Mouse (Mus musculus) T-helper 2 cell (primary cell): Measurements from ENCODE around the gene Dab1.

Experiments
- in situ Hi-C: fragments of 300-600 bp; cut with MboI, MseI; formaldehyde crosslinking; loops from one replicate; pipeline ENCODE4 v1.15.1; 2025; ENCODE audit warnings: high pct_unique_total_duplicates

The Dab1 gene

GRCm38 (mm10) chr4:104106299-104106698 lies 487.1 kb downstream of the Dab1 start:
- in situ Hi-C loops: no loop called here

GRCm38 (mm10) chr4:104111614-104112013 lies 492.5 kb downstream of the Dab1 start:
- in situ Hi-C loops: no loop called here

GRCm38 (mm10) chr4:104113209-104114005 lies 494.2 kb downstream of the Dab1 start:
- in situ Hi-C loops: no loop called here

- in situ Hi-C loops: no loop called here
These were observed 494.8 kb downstream of the Dab1 start for GRCm38 (mm10) chr4:104114006-104114361.

- in situ Hi-C loops: no loop called here
These were observed 500.9 kb downstream of the Dab1 start for GRCm38 (mm10) chr4:104120108-104120507.

GRCm38 (mm10) chr4:104121959-104122358 lies 502.8 kb downstream of the Dab1 start:
- in situ Hi-C loops: no loop called here

- in situ Hi-C loops: no loop called here
These were observed 503.2 kb downstream of the Dab1 start for GRCm38 (mm10) chr4:104122364-104122763.

GRCm38 (mm10) chr4:104153637-104154036 lies 534.5 kb downstream of the Dab1 start:
- in situ Hi-C loops: no loop called here

GRCm38 (mm10) chr4:104178067-104178466 lies 558.9 kb downstream of the Dab1 start:
- in situ Hi-C loops: no loop called here

- in situ Hi-C loops: no loop called here
These were observed 567.2 kb downstream of the Dab1 start for GRCm38 (mm10) chr4:104186311-104186710.

GRCm38 (mm10) chr4:104198635-104199034 lies 579.5 kb downstream of the Dab1 start:
- in situ Hi-C loops: no loop called here

GRCm38 (mm10) chr4:104201686-104202085 lies 582.5 kb downstream of the Dab1 start:
- in situ Hi-C loops: no loop called here

- in situ Hi-C loops: no loop called here
These were observed 584.9 kb downstream of the Dab1 start for GRCm38 (mm10) chr4:104204047-104204446.

GRCm38 (mm10) chr4:104206639-104207038 lies 587.5 kb downstream of the Dab1 start:
- in situ Hi-C loops: no loop called here

GRCm38 (mm10) chr4:104209081-104209480 lies 589.9 kb downstream of the Dab1 start:
- in situ Hi-C loops: no loop called here

GRCm38 (mm10) chr4:104210796-104211195 lies 591.6 kb downstream of the Dab1 start:
- in situ Hi-C loops: no loop called here

- in situ Hi-C loops: no loop called here
These were observed 592.6 kb downstream of the Dab1 start for GRCm38 (mm10) chr4:104211531-104212455.

GRCm38 (mm10) chr4:104214724-104215123 lies 595.6 kb downstream of the Dab1 start:
- in situ Hi-C loops: no loop called here

- in situ Hi-C loops: no loop called here
These were observed 598.2 kb downstream of the Dab1 start for GRCm38 (mm10) chr4:104217336-104217735.

GRCm38 (mm10) chr4:104218765-104219164 lies 599.6 kb downstream of the Dab1 start:
- in situ Hi-C loops: no loop called here

- in situ Hi-C loops: no loop called here
These were observed 600.9 kb downstream of the Dab1 start for GRCm38 (mm10) chr4:104220099-104220498.

GRCm38 (mm10) chr4:104229296-104229695 lies 610.1 kb downstream of the Dab1 start:
- in situ Hi-C loops: no loop called here

- in situ Hi-C loops: no loop called here
These were observed 627.3 kb downstream of the Dab1 start for GRCm38 (mm10) chr4:104246506-104246905.
